In genomic region chr5:14514631-14515523, GRCm38 (mm10) we compare ENCODE assay signal across 8 mouse cellular contexts. TPM values are rescaled to one million over a fixed set of nuclear protein-coding genes. Genes with fewer than 3 reads are reported as not detected.
DNase-seq lines count a peak whose midpoint lies in the region; ATAC-seq and TF ChIP-seq lines count a peak whose summit lies in the region.

TSS of gene Pclo (plus strand) at chr5:14514918.

- peak; percentile 90 for DNase-seq in R1 (ENCODE audit: low read depth, low spot score)
- DNase-seq in cerebellum, postnatal 10 days: peak; percentile 97 to 98
- DNase-seq in frontal cortex, postnatal 14 days (ENCODE audit: low spot score in 2 of 2): peak; percentile 85 to 90
- peak; percentile 96 for DNase-seq in layer of hippocampus, adult 9-11 months
- DNase-seq in lung, embryonic 14.5 days: peak; percentile 88
- peak; percentile 83 for DNase-seq in ovary, postnatal 36 days (ENCODE audit: low spot score)
- peak; percentile 75 for DNase-seq in urinary bladder, postnatal 14 days (ENCODE audit: low spot score)

- H3K4me3 ChIP-seq in hindbrain, embryonic 12.5 days: peak within 1 kb of the TSS; percentile 86
- peak within 1 kb of the TSS; percentile 58 for H3K4me3 ChIP-seq in lung, embryonic 14.5 days (ENCODE audit: low read depth, low read length)

- H3K9ac ChIP-seq in hindbrain, embryonic 12.5 days: peak within 1 kb of the TSS; percentile 89
- peak within 1 kb of the TSS; percentile 41 for H3K9ac ChIP-seq in lung, embryonic 14.5 days

- peak within 1 kb of the TSS; percentile 98 for H3K27ac ChIP-seq in hindbrain, embryonic 12.5 days
- peak within 1 kb of the TSS; percentile 52; the same call in 1 of the 2 replicates for H3K27ac ChIP-seq in lung, embryonic 14.5 days (ENCODE audit: low read depth)

- peak within 1 kb of the TSS; percentile 55 for H3K4me2 ChIP-seq in hindbrain, embryonic 12.5 days (replicated peaks)
- H3K4me2 ChIP-seq in lung, embryonic 14.5 days: peak within 1 kb of the TSS; percentile 83

- WGBS in hindbrain, embryonic 12.5 days: under 1% methylated on average over 60 of the region's 89 CpGs
- WGBS in lung, embryonic 14.5 days: under 1% methylated on average over 86 of the region's 89 CpGs

- no peaks in the 10 kb centered on the region for H3K36me3 ChIP-seq in hindbrain, embryonic 12.5 days
- H3K36me3 ChIP-seq in lung, embryonic 14.5 days (ENCODE audit: insufficient read depth): no peaks in the 10 kb centered on the region

- peaks cover 4% of the 10 kb centered on the region; the same call in 1 of the 2 replicates for H3K4me1 ChIP-seq in hindbrain, embryonic 12.5 days
- H3K4me1 ChIP-seq in lung, embryonic 14.5 days (ENCODE audit: insufficient read depth): no peaks in the 10 kb centered on the region

- H3K27me3 ChIP-seq in hindbrain, embryonic 12.5 days: 0 out of 2 replicates have a peak, but pooled peaks cover 3% of the 10 kb centered on the region
- H3K27me3 ChIP-seq in lung, embryonic 14.5 days (ENCODE audit: insufficient read depth, low read length): no peaks in the 10 kb centered on the region

- H3K9me3 ChIP-seq in hindbrain, embryonic 12.5 days (replicated peaks): no peaks in the 10 kb centered on the region
- no peaks in the 10 kb centered on the region for H3K9me3 ChIP-seq in lung, embryonic 14.5 days (ENCODE audit: low read depth, low read length)

- TF ChIP-seq CTCF in lung, embryonic 14.5 days (IDR thresholded peaks at IDR 0.05; ENCODE audit: low read depth): no peak

- peak; percentile 99 for ATAC-seq in hindbrain, embryonic 12.5 days (ENCODE audit: low FRiP score)
- ATAC-seq in lung, embryonic 14.5 days (ENCODE audit: insufficient read depth): peak; percentile 99

RNA-seq across cellular contexts. Expression of gene Pclo, which starts in this region (rescaled TPM):
- polyA plus RNA-seq in hindbrain, embryonic 12.5 days (2016; fragmentation: Nextera tagmentation; extraction: Ambion mirVana): 4.2 and 4.6 TPM in 2 replicates
- 0.43 and 0.51 TPM in 2 replicates for polyA plus RNA-seq in lung, embryonic 14.5 days (2014; fragmentation: Nextera tagmentation; extraction: Ambion mirVana)

Comparison
In these comparisons a context has a peak if more than half of its experiments do, and no peak if none do; other contexts are left out.
1. Peak in every context shown above with its lines: DNase-seq, ATAC-seq, H3K4me3 ChIP-seq and H3K27ac ChIP-seq.
2. Peak in DNase-seq, ATAC-seq, H3K4me3 ChIP-seq, H3K27ac ChIP-seq, H3K9ac ChIP-seq and H3K4me2 ChIP-seq in lung, embryonic 14.5 days; RNA of the gene not detected or under 1 TPM.